Mouse (Mus musculus): ENCODE data around the gene Cyb5r1.

Gene Cyb5r1

GRCm38 (mm10) chr1:134405509-134406413, at the start of gene Cyb5r1:
Gene Cyb5r1 (plus strand): TSS chr1:134405559.
- DNase-seq (ENCODE audit: low read depth, low spot score): peak; percentile 29

GRCm38 (mm10) chr1:134357461-134357860, 47.9 kb upstream of the Cyb5r1 start:
- no peak for DNase-seq (ENCODE audit: low read depth, low spot score)

GRCm38 (mm10) chr1:134360656-134361055, 44.7 kb upstream of the Cyb5r1 start:
- DNase-seq (ENCODE audit: low read depth, low spot score): no peak

GRCm38 (mm10) chr1:134361195-134361856, 44.0 kb upstream of the Cyb5r1 start:
- no peak for DNase-seq (ENCODE audit: low read depth, low spot score)

- peak; percentile 92 for DNase-seq (ENCODE audit: low read depth, low spot score)
Measured at GRCm38 (mm10) chr1:134361857-134362212, 43.5 kb upstream of the Cyb5r1 start, which contains the start of gene Tmem183a. Gene Tmem183a (minus strand): TSS chr1:134361979.

GRCm38 (mm10) chr1:134363194-134363593, 42.2 kb upstream of the Cyb5r1 start:
- no peak for DNase-seq (ENCODE audit: low read depth, low spot score)

GRCm38 (mm10) chr1:134365491-134365890, 39.9 kb upstream of the Cyb5r1 start:
- no peak for DNase-seq (ENCODE audit: low read depth, low spot score)

- no peak for DNase-seq (ENCODE audit: low read depth, low spot score)
Measured at GRCm38 (mm10) chr1:134368777-134369337, 36.5 kb upstream of the Cyb5r1 start.

- DNase-seq (ENCODE audit: low read depth, low spot score): no peak
Measured at GRCm38 (mm10) chr1:134374124-134374523, 31.2 kb upstream of the Cyb5r1 start.

- DNase-seq (ENCODE audit: low read depth, low spot score): no peak
Measured at GRCm38 (mm10) chr1:134381051-134381450, 24.3 kb upstream of the Cyb5r1 start.

GRCm38 (mm10) chr1:134381795-134382625, 23.3 kb upstream of the Cyb5r1 start:
- DNase-seq (ENCODE audit: low read depth, low spot score): no peak

- DNase-seq (ENCODE audit: low read depth, low spot score): no peak
Measured at GRCm38 (mm10) chr1:134384581-134384980, 20.8 kb upstream of the Cyb5r1 start.

GRCm38 (mm10) chr1:134385176-134385575, 20.2 kb upstream of the Cyb5r1 start:
- DNase-seq (ENCODE audit: low read depth, low spot score): no peak

GRCm38 (mm10) chr1:134385666-134386065, 19.7 kb upstream of the Cyb5r1 start, which contains the start of gene 4933406M09Rik:
Gene 4933406M09Rik (plus strand): TSS chr1:134385940.
- DNase-seq (ENCODE audit: low read depth, low spot score): no peak

GRCm38 (mm10) chr1:134393827-134394226, 11.5 kb upstream of the Cyb5r1 start:
- no peak for DNase-seq (ENCODE audit: low read depth, low spot score)

GRCm38 (mm10) chr1:134398210-134398609, 7.1 kb upstream of the Cyb5r1 start:
- DNase-seq (ENCODE audit: low read depth, low spot score): no peak

GRCm38 (mm10) chr1:134399735-134400134, 5.6 kb upstream of the Cyb5r1 start:
- no peak for DNase-seq (ENCODE audit: low read depth, low spot score)

GRCm38 (mm10) chr1:134406414-134406771, 1.0 kb downstream of the Cyb5r1 start:
- DNase-seq (ENCODE audit: low read depth, low spot score): no peak

GRCm38 (mm10) chr1:134408080-134408479, 2.7 kb downstream of the Cyb5r1 start:
- DNase-seq (ENCODE audit: low read depth, low spot score): no peak

GRCm38 (mm10) chr1:134411706-134412629, 6.6 kb downstream of the Cyb5r1 start:
- no peak for DNase-seq (ENCODE audit: low read depth, low spot score)
